In the genomic region with DNA sequence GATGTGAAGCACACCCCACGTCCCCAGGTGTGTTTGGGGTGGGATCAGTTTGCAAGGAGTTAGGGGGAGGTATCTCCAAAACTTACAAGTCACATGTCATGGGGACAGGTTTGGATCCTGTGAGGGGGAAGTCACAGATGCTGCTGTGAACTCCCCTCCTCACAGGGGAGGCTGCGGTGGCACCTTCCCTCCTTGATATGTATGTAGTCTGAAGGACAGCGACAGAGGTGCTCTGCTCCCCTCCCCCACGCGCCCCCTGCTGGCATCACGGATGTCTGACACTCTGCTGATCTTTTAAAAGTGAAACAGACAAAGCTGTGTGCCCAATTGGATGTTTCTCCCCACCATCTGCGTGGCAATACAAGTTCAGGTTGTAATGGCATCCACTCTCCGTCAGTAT, we compare ENCODE assay signal across 10 mouse cellular contexts. TPM values are rescaled to one million over a fixed set of nuclear protein-coding genes. Genes with fewer than 3 reads are reported as not detected.
DNase-seq lines count a peak whose midpoint lies in the region; ATAC-seq and TF ChIP-seq lines count a peak whose summit lies in the region.
"Had no signal": no experiment of that assay in that cellular context is flagged by ENCODE, and none has a peak within 500 bp of the region (broad histone marks: within the 10 kb centered on the region; RNA-seq: fewer than 3 reads in every experiment).

No protein-coding gene starts in this region.

- H3K4me1 ChIP-seq in forebrain, embryonic 10.5 days = no peaks in the 10 kb centered on the region
- H3K4me1 ChIP-seq in hindbrain, embryonic 13.5 days (replicated peaks) = no peaks in the 10 kb centered on the region
- H3K4me1 ChIP-seq in neural tube, embryonic 14.5 days (ENCODE audit: control insufficient read depth, insufficient read depth, low read length) = no peaks in the 10 kb centered on the region
- H3K4me1 ChIP-seq: lung, embryonic 15.5 days had no signal

- H3K27ac ChIP-seq in layer of hippocampus, adult 2 months = no peak overlapping the region
- no peak overlapping the region for H3K27ac ChIP-seq in forebrain, embryonic 10.5 days
- no peak overlapping the region for H3K27ac ChIP-seq in hindbrain, embryonic 13.5 days
- H3K27ac ChIP-seq in neural tube, embryonic 14.5 days (ENCODE audit: low read depth, low read length) = no peak overlapping the region
- H3K27ac ChIP-seq: embryonic facial prominence, embryonic 13.5 days; lung, embryonic 15.5 days had no signal

- H3K4me2 ChIP-seq in hindbrain, embryonic 13.5 days = no peak overlapping the region
- no peak overlapping the region for H3K4me2 ChIP-seq in neural tube, embryonic 14.5 days (ENCODE audit: low read depth, low read length)
- H3K4me2 ChIP-seq: embryonic facial prominence, embryonic 13.5 days; lung, embryonic 15.5 days had no signal

- H3K9ac ChIP-seq in hindbrain, embryonic 13.5 days = no peak overlapping the region
- no peak overlapping the region for H3K9ac ChIP-seq in neural tube, embryonic 14.5 days (replicated peaks; ENCODE audit: low read depth, low read length)
- H3K9ac ChIP-seq: embryonic facial prominence, embryonic 13.5 days; lung, embryonic 15.5 days had no signal

- no peaks in the 10 kb centered on the region; the same call in 1 of the 2 replicates for H3K9me3 ChIP-seq in forebrain, embryonic 10.5 days
- H3K9me3 ChIP-seq in hindbrain, embryonic 13.5 days = no peaks in the 10 kb centered on the region
- H3K9me3 ChIP-seq in neural tube, embryonic 14.5 days (ENCODE audit: control insufficient read depth, low read length) = no peaks in the 10 kb centered on the region
- H3K9me3 ChIP-seq: embryonic facial prominence, embryonic 13.5 days; lung, embryonic 15.5 days had no signal

- H3K4me3 ChIP-seq in layer of hippocampus, adult 2 months = no peak overlapping the region; the same call in 1 of the 2 replicates
- no peak overlapping the region for H3K4me3 ChIP-seq in forebrain, embryonic 10.5 days
- no peak overlapping the region for H3K4me3 ChIP-seq in hindbrain, embryonic 13.5 days
- H3K4me3 ChIP-seq in neural tube, embryonic 14.5 days (ENCODE audit: low read depth, low read length) = no peak overlapping the region
- H3K4me3 ChIP-seq: embryonic facial prominence, embryonic 13.5 days; lung, embryonic 15.5 days had no signal

- DNase-seq in layer of hippocampus, adult 2 months (ENCODE audit: low spot score in 2 of 2) = peak in 1 of 2 experiments; percentile 49
- no peak for DNase-seq in layer of hippocampus, adult 9-10 months (ENCODE audit: low spot score)
- peak; percentile 66 for DNase-seq in T-cell, adult 2 months (ENCODE audit: low spot score)
- DNase-seq in forebrain, embryonic 10.5 days (ENCODE audit: extremely low spot score, low spot score) = peak; percentile 45
- DNase-seq in lung, adult 18-20 months = peak; percentile 35 to 50
- DNase-seq in urinary bladder, postnatal 25 days (ENCODE audit: low spot score) = peak; percentile 64

- peak; percentile 79 for TF ChIP-seq CTCF in layer of hippocampus, adult 2 months (conservative IDR thresholded peaks at IDR 0.05)

- H3K36me3 ChIP-seq in forebrain, embryonic 10.5 days (replicated peaks) = no peaks in the 10 kb centered on the region
- no peaks in the 10 kb centered on the region for H3K36me3 ChIP-seq in hindbrain, embryonic 13.5 days
- H3K36me3 ChIP-seq in neural tube, embryonic 14.5 days (ENCODE audit: control insufficient read depth, insufficient read depth, low read length) = no peaks in the 10 kb centered on the region
- H3K36me3 ChIP-seq: embryonic facial prominence, embryonic 13.5 days; lung, embryonic 15.5 days had no signal

- peak; percentile 58; the same call in 1 of the 2 replicates for ATAC-seq in hindbrain, embryonic 13.5 days (ENCODE audit: low FRiP score)
- ATAC-seq in neural tube, embryonic 14.5 days (ENCODE audit: low read depth) = peak; percentile 61; the same call in 1 of the 2 replicates

- H3K27me3 ChIP-seq in forebrain, embryonic 10.5 days (ENCODE audit: poor library complexity, severe bottlenecking) = no peaks in the 10 kb centered on the region
- H3K27me3 ChIP-seq in hindbrain, embryonic 13.5 days = 0 out of 2 replicates have a peak, but pooled peaks cover 4% of the 10 kb centered on the region
- H3K27me3 ChIP-seq in neural tube, embryonic 14.5 days (ENCODE audit: control insufficient read depth, insufficient read depth, low read length) = no peaks in the 10 kb centered on the region
- H3K27me3 ChIP-seq: embryonic facial prominence, embryonic 13.5 days; lung, embryonic 15.5 days had no signal

- WGBS in forebrain, embryonic 10.5 days = 27% methylated on average over 8 of the region's 8 CpGs
- WGBS in hindbrain, embryonic 13.5 days = 22% methylated on average over 8 of the region's 8 CpGs
- 21% methylated on average over 8 of the region's 8 CpGs for WGBS in neural tube, embryonic 14.5 days

RNA-seq across cellular contexts. Expression of gene Sepsecs, which starts 35.5 kb away (rescaled TPM):
- total RNA-seq in layer of hippocampus, adult 2 months (2021) = 10 to 100 TPM; 10.5 to 10.6 TPM
- 8.2 and 8.7 TPM in 2 replicates for polyA plus RNA-seq in forebrain, embryonic 10.5 days (2016; fragmentation: Nextera tagmentation; extraction: Ambion mirVana)
- 7.0 and 7.6 TPM in 2 replicates for polyA plus RNA-seq in hindbrain, embryonic 13.5 days (2015; fragmentation: Nextera tagmentation; extraction: Ambion mirVana)
- polyA plus RNA-seq in neural tube, embryonic 14.5 days (2014; fragmentation: Nextera tagmentation; extraction: Ambion mirVana) = 7.4 and 8.3 TPM in 2 replicates
